Mouse (Mus musculus) liver, embryonic 15.5 days (tissue): ENCODE measurements around the gene 0610010F05Rik. TPM values are rescaled to one million over a fixed set of nuclear protein-coding genes. Genes with fewer than 3 reads are reported as not detected.

Experiments
- ATAC-seq: fragments of 200-750 bp; cut with Nextera tagmentation; 2 replicates; pipeline ENCODE4 v1.8.0; 2017; ENCODE audit warnings: moderate number of reproducible peaks, mild to moderate bottlenecking, moderate library complexity; ENCODE audit not compliant: insufficient read depth
- H3K27ac ChIP-seq: fragments of 300-500 bp; sonication (generic); replicated peaks from 2 replicates; pipeline ENCODE4 v1.5.1; 2015; ENCODE audit warnings: mild to moderate bottlenecking, inconsistent platforms
- H3K27me3 ChIP-seq: fragments of 300-500 bp; sonication (generic); 2 replicates; pipeline ENCODE4 v1.6.1; 2015; ENCODE audit warnings: mild to moderate bottlenecking, inconsistent platforms
- H3K36me3 ChIP-seq: fragments of 300-500 bp; sonication (generic); replicated peaks from 2 replicates; pipeline ENCODE4 v1.6.1; 2015; ENCODE audit warnings: moderate library complexity, mild to moderate bottlenecking, inconsistent platforms
- H3K4me1 ChIP-seq: fragments of 300-500 bp; sonication (generic); replicated peaks from 2 replicates; pipeline ENCODE4 v1.6.1; 2015; ENCODE audit warnings: inconsistent platforms
- H3K4me2 ChIP-seq: fragments of 300-500 bp; sonication (generic); 2 replicates; pipeline ENCODE4 v1.6.1; 2015; ENCODE audit warnings: moderate library complexity, mild to moderate bottlenecking, inconsistent platforms
- H3K4me3 ChIP-seq: fragments of 300-500 bp; sonication (generic); replicated peaks from 2 replicates; pipeline ENCODE4 v1.5.1; 2015; ENCODE audit warnings: mild to moderate bottlenecking, inconsistent platforms
- H3K9ac ChIP-seq: fragments of 300-500 bp; sonication (generic); 2 replicates; pipeline ENCODE4 v1.6.1; 2015; ENCODE audit warnings: moderate library complexity, mild to moderate bottlenecking, inconsistent platforms
- H3K9me3 ChIP-seq: fragments of 300-500 bp; sonication (generic); replicated peaks from 2 replicates; pipeline ENCODE4 v1.6.1; 2016; ENCODE audit warnings: inconsistent platforms
- WGBS: fragments of 180-500 bp; shearing (Covaris S2); methylation state at CpG from one replicate; pipeline ENCODE4 v1.1.7; 2015; ENCODE audit warnings: mixed read lengths; ENCODE audit not compliant: insufficient replicate concordance; 5-methylcytosine and 5-hydroxymethylcytosine counted together
- polyA plus RNA-seq: library from polyadenylated mRNA; unstranded; fragments of >200 nt; fragmentation: Nextera tagmentation; extraction: Ambion mirVana; gene quantifications from 2 replicates; pipeline ENCODE4 v1.2.1, GENCODE M21; 2015

0610010F05Rik gene
- polyA plus RNA-seq: 9.5 and 9.6 TPM in 2 replicates

DNA sequence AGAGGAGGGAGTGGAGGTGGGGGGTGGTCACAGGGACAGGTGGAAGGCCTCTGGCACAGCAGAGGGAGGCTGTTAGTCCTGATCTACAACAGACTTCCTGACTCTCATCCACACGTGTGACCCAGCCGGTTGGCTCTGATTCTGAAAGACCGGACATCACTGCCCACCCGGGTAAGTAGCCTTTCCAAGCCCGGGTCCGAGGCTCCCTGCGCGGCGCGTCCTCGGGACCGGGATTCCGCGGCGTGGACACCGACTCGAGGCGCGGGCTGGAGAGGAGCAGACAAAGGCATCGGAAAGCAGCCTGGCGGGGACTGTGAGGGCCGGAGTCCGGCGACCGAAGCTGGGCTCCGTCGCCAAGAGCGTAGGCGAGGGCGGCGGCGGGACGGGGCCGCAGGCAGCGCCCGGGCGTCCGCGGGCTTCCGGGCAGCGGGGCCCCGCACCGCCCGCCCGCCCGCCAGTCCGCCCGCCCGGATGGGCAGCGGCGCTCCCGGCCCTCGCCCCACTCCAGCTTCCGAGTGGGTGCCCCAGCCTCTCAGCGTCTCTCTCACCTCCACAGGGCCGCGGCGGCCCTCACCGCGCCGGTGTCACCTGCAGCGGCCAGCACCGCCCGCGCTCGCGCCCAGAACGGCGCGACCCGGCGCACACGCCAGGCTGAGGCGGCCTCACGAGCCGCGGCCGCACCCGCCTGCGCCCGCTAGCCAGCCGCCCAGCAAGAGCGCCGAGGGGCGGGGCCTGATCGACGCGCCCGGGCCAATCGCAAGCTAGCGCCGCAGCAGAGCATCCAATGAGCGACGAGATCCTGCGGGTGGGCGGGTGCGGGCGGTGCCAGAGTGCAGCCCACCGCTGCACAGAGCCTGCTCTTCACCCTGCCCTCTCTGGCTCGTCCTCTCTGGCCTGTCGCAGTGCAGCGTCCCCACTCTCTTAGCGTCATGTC is at the start of gene 0610010F05Rik:
Gene 0610010F05Rik, minus strand, starts transcription at position 695 of the 934 bp plus-strand sequence.
- WGBS: under 1% methylated on average over 82 of the region's 103 CpGs
- Histone ChIP-seq H3K36me3 (no peaks in the 10 kb centered on the region), H3K4me2 (peak within 1 kb of the TSS; percentile 97), H3K4me3 (peak within 1 kb of the TSS; percentile 93), H3K27me3 (no peaks in the 10 kb centered on the region), H3K9me3 (no peaks in the 10 kb centered on the region), H3K4me1 (peaks cover 15% of the 10 kb centered on the region), H3K9ac (peak within 1 kb of the TSS; percentile 89), H3K27ac (peak within 1 kb of the TSS; percentile 88)
- ATAC-seq: peak; percentile 100

DNA sequence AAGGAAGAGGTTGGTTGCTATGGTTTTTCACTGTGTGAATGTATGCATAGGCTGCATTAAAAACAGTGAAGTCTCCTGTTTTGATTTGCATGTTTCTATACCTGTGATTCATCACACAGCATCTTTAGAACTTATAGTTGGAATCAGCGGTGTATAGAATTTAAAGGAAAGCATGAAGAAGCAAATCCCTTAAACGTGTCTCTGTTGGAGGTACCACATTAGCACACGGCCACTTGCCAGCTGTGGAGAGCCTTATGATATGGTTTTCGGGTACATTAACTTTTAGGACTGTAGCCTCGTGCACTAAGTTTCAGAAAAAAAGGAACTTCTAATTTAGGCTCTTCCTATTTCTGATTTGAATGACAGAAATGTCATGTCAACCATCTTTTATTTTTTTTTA is 49.1 kb upstream of the 0610010F05Rik start:
- peaks cover 36% of the 10 kb centered on the region for H3K36me3 ChIP-seq
- no peak overlapping the region for H3K9ac ChIP-seq
- H3K9me3 ChIP-seq: no peaks in the 10 kb centered on the region
- no peaks in the 10 kb centered on the region for H3K4me1 ChIP-seq
- 61% methylated on average over 5 of the region's 5 CpGs for WGBS
- no peak for ATAC-seq
- no peak overlapping the region for H3K4me3 ChIP-seq
- no peak overlapping the region for H3K4me2 ChIP-seq
- H3K27ac ChIP-seq: no peak overlapping the region
- no peaks in the 10 kb centered on the region for H3K27me3 ChIP-seq

DNA sequence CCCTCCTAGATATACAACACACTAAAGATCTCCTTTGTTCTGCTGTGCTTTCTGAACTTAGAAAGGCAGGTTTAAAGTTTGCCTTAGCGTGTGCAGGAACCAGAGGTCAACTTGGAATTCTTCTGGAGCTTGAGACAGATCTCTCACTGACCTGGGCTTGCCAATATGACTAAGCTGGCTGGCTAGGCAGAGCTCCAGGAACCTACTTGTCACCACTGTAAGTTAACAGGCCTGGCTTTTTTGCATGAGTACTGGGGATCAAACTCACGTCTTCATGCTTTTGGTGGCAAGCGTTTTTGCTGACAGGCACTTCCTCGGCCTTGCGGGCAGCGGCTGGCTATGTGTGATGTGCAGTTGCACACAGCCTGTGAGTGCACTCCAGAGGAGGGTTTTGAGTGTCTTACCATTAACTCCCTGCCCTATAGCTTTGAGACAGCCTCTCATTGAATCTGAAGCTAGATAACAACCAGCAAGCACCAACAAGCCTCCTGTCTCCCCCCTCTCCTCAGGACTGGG is 47.1 kb upstream of the 0610010F05Rik start:
- H3K4me2 ChIP-seq: no peak overlapping the region
- ATAC-seq: no peak
- no peaks in the 10 kb centered on the region for H3K27me3 ChIP-seq
- no peaks in the 10 kb centered on the region for H3K9me3 ChIP-seq
- no peaks in the 10 kb centered on the region for H3K4me1 ChIP-seq
- no peak overlapping the region for H3K4me3 ChIP-seq
- 84% methylated on average over 6 of the region's 6 CpGs for WGBS
- no peak overlapping the region for H3K9ac ChIP-seq
- H3K36me3 ChIP-seq: peaks cover 48% of the 10 kb centered on the region
- H3K27ac ChIP-seq: no peak overlapping the region

DNA sequence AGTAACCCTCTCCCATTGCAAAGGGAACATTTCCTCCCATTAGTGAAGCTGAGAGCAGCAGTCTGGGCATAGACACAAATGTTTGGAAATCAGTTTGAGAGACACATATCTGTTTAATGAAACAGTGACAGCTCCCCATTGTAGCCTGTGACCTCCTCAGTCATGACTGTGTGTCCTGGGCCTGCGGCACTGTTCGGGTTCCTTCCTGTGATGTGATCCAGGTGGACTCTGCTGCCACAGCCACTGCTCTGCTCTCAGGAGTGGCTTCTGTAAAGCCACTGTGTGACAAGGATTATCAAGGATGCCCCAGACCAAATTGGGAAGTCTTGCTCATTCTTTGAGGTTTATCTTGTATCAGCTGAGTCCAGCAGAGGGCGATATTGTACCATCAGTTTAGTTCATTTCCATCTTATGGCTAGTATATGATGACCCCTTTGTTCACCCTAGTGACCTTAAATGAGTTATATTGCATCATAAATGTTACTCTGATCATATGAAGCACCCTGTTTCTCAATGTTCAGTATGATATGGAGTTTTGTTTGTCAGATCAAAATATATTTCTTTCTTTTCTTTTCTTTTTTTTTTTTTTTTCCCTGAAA is 45.7 kb upstream of the 0610010F05Rik start:
- 49% methylated on average over 3 of the region's 3 CpGs for WGBS
- peaks cover 50% of the 10 kb centered on the region for H3K36me3 ChIP-seq
- H3K4me2 ChIP-seq: no peak overlapping the region
- no peak overlapping the region for H3K9ac ChIP-seq
- H3K27me3 ChIP-seq: no peaks in the 10 kb centered on the region
- H3K4me3 ChIP-seq: no peak overlapping the region
- H3K9me3 ChIP-seq: no peaks in the 10 kb centered on the region
- H3K4me1 ChIP-seq: no peaks in the 10 kb centered on the region
- H3K27ac ChIP-seq: no peak overlapping the region
- ATAC-seq: no peak; the same call in 1 of the 2 replicates

DNA sequence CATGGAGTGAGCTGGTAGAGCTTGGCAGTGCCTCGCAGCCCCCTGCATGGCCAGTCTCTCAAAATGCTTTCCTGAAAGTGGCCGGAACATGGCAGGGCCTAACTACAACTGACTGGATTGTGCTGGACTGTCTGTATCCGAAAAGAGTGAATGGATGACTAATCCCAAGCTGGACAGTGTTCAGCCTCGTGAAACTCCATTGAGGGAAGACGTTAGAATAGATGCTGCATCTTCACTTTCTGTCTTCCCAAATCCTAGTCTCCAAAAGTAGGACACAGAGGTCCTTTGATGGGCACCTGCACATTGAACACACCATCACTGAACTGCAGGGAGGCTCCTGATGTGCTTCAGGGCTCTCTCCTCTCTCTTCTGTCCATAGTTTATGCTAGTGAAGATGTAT is 42.7 kb upstream of the 0610010F05Rik start:
- Histone ChIP-seq H3K4me2 (no peak overlapping the region), H3K4me3 (no peak overlapping the region), H3K9me3 (no peaks in the 10 kb centered on the region), H3K27ac (no peak overlapping the region), H3K4me1 (no peaks in the 10 kb centered on the region), H3K9ac (no peak overlapping the region), H3K36me3 (peaks cover 36% of the 10 kb centered on the region), H3K27me3 (no peaks in the 10 kb centered on the region)
- no peak for ATAC-seq
- 79% methylated on average over 5 of the region's 5 CpGs for WGBS

DNA sequence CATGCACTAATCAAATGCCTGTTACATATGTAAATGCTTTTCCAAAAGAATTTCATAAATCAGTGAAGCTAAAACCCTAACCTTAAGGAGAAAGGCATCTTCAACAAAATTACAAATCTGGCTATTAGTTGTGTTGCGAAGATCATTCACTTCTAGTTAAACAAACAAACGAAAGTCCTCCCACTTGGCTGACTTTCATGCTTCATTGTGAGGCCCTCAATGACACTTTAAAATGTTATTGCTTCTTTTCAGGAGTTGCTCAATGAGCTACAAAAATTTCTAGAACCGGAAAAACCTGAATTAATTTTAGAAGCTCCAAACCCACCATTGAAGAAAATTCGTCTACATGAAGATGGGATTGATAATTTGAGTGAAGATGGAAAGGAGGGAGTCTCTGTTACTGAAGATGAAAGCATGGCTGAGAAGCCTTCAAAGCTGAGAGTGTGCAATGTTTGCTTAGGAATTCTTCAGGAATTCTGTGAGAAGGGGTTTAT is 38.9 kb upstream of the 0610010F05Rik start:
- no peak for ATAC-seq

DNA sequence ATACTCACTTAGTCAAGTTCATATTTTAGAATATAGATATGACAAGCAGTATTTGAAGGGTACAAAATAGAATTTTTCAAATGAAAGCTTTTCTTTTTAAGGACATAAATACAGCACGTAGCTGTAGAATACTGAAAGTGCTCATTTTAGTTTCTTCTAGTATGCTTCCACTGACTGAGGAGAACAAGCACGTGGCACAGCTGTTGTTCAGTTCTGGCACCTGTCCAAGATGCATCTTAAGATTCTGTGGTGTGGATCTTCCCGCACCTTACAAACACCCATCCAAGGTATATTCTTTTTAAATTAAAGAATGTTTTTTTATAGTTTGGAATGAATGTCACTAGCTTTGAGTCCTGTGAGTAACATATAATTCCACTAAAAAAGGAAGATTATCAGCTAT is 33.7 kb upstream of the 0610010F05Rik start:
- 24% methylated on average over 3 of the region's 3 CpGs for WGBS
- Histone ChIP-seq H3K9me3 (no peaks in the 10 kb centered on the region), H3K36me3 (no peaks in the 10 kb centered on the region), H3K4me2 (peak overlapping the region; percentile 86), H3K4me1 (peaks cover 13% of the 10 kb centered on the region), H3K4me3 (peak overlapping the region; percentile 95), H3K27me3 (no peaks in the 10 kb centered on the region), H3K27ac (no peak overlapping the region), H3K9ac (peak overlapping the region; percentile 95; the same call in 1 of the 2 replicates)
- ATAC-seq: no peak

More for the DNA sequence above, 38.9 kb upstream of the 0610010F05Rik start:
- Histone ChIP-seq H3K4me3 (no peak overlapping the region), H3K9ac (no peak overlapping the region), H3K27ac (no peak overlapping the region), H3K36me3 (peaks cover 21% of the 10 kb centered on the region), H3K4me2 (no peak overlapping the region), H3K4me1 (no peaks in the 10 kb centered on the region), H3K27me3 (no peaks in the 10 kb centered on the region), H3K9me3 (no peaks in the 10 kb centered on the region)
- WGBS: 75% methylated on average over 4 of the region's 4 CpGs

DNA sequence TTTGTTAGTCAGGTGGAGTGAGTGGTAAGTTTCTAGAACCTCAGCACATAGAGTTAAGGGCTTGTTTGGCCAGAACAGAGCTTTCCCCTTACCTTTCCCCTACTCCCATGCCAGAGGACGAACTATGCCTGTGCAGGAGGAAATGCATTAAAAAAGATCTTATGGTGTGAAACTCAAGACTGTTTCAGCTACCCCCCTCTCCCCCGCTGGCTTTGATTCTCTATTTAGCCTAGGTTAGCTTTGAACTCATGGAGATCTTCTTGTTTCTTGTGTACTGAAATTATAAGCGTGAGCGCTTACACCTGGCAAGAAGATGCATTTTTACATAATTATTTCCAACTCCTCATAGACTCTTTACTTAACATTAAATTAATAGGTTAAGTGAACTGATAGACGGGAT is 33.1 kb upstream of the 0610010F05Rik start:
- H3K4me2 ChIP-seq: peak overlapping the region; percentile 86
- H3K4me3 ChIP-seq: peak overlapping the region; percentile 95
- H3K27ac ChIP-seq: peak overlapping the region; percentile 90
- H3K9ac ChIP-seq: peak overlapping the region; percentile 95
- WGBS: 6% methylated on average over 5 of the region's 5 CpGs
- H3K4me1 ChIP-seq: peaks cover 13% of the 10 kb centered on the region
- no peaks in the 10 kb centered on the region for H3K9me3 ChIP-seq
- H3K36me3 ChIP-seq: no peaks in the 10 kb centered on the region
- no peak for ATAC-seq
- no peaks in the 10 kb centered on the region for H3K27me3 ChIP-seq

DNA sequence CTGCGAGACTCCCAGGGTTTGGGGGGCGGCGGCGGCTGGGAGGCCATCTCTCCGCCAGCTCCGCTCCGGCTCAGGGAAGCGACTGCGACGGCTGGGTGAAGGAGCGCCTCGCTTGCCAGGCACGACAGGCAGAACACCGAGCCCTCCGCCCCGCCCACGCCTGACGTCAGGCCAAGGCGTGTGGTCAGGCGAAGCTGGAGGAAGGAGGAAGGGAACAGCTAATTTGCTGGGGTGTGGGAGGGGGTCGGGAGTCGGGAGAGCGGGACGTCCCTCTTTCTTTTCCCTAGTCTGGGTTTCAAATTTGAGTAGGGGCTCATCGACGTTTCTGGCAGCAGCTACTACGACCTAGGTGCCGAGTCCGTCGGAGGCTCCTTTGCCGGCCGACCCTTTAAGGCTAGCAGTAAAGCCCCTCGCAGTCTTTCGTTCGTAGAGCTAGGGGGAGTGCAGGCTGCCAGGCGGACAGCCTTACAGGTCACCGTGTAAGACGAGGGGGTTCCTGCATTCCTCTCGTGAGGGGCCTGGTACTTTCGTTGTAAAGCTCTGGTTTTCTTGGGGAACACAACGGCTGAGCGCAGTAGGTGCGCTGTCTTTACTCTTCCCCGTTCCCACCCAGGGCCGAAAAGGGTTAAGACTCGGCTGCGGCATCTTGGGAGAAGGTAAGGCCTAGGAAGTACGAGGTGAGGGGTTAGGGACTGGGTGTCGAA is 32.5 kb upstream of the 0610010F05Rik start, which contains the start of gene Pex13:
Gene Pex13, minus strand, starts transcription at position 162 of the 704 bp plus-strand sequence.
- Histone ChIP-seq H3K4me1 (peaks cover 13% of the 10 kb centered on the region), H3K27me3 (no peaks in the 10 kb centered on the region), H3K4me3 (peak within 1 kb of the TSS; percentile 95), H3K4me2 (peak within 1 kb of the TSS; percentile 86), H3K9me3 (no peaks in the 10 kb centered on the region), H3K27ac (peak within 1 kb of the TSS; percentile 90), H3K36me3 (no peaks in the 10 kb centered on the region), H3K9ac (peak within 1 kb of the TSS; percentile 95)
- ATAC-seq: peak; percentile 95
- under 1% methylated on average over 49 of the region's 49 CpGs for WGBS

DNA sequence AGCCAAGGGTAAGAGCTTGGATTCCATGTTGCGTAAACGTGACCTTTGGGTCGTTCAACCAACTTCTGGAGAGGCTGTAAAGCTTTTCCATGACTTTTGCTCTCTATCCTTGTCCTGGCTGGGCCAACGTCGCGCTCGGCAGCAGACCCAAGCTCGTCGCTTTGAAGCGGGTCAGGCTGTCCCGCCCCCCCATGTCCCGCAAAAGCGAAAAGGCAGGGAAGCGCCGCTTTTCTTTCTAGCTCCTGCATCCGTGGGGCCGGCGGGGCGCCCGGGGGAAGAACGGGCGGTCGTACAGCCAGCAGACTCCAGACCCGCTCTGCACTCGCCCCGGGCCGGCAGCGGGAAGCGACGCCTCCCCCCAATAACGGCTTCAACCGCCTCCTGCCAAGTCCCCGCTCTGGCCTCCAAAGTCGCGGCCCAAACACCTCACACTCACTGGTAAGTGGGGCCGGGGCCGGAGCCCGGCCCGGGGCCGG is 31.9 kb upstream of the 0610010F05Rik start, which contains the start of gene Pus10:
Gene Pus10, plus strand, starts transcription at position 364 of the 476 bp plus-strand sequence.
- Histone ChIP-seq H3K9me3 (no peaks in the 10 kb centered on the region), H3K9ac (peak within 1 kb of the TSS; percentile 95), H3K27me3 (no peaks in the 10 kb centered on the region), H3K4me2 (peak within 1 kb of the TSS; percentile 86), H3K36me3 (no peaks in the 10 kb centered on the region), H3K27ac (peak within 1 kb of the TSS; percentile 90), H3K4me1 (peaks cover 13% of the 10 kb centered on the region), H3K4me3 (peak within 1 kb of the TSS; percentile 95)
- ATAC-seq: peak; percentile 59
- WGBS: under 1% methylated on average over 38 of the region's 40 CpGs
